Mouse (Mus musculus) embryonic facial prominence, embryonic 13.5 days (tissue): Measurements from ENCODE around the gene Chrd. TPM values are rescaled to one million over a fixed set of nuclear protein-coding genes. Genes with fewer than 3 reads are reported as not detected.

ENCODE experiments used
- ATAC-seq: fragments of 200-750 bp; cut with Nextera tagmentation; 2 replicates; pipeline ENCODE4 v1.8.0; 2017; ENCODE audit warnings: low read depth; ENCODE audit not compliant: insufficient number of reproducible peaks, insufficient read depth, low FRiP score, low TSS enrichment
- H3K27ac ChIP-seq: fragments of 300-500 bp; sonication (generic); 2 replicates; pipeline ENCODE4 v1.5.1; 2015; ENCODE audit warnings: moderate library complexity, mild to moderate bottlenecking, inconsistent platforms
- H3K27me3 ChIP-seq: fragments of 300-500 bp; sonication (generic); 2 replicates; pipeline ENCODE4 v1.6.1; 2015; ENCODE audit warnings: mild to moderate bottlenecking, inconsistent platforms
- H3K36me3 ChIP-seq: fragments of 300-500 bp; sonication (generic); 2 replicates; pipeline ENCODE4 v1.6.1; 2015; ENCODE audit warnings: mild to moderate bottlenecking, inconsistent platforms
- H3K4me1 ChIP-seq: fragments of 300-500 bp; sonication (generic); 2 replicates; pipeline ENCODE4 v1.6.1; 2015; ENCODE audit warnings: inconsistent platforms
- H3K4me2 ChIP-seq: fragments of 300-500 bp; sonication (generic); 2 replicates; pipeline ENCODE4 v1.6.1; 2015; ENCODE audit warnings: moderate library complexity, mild to moderate bottlenecking, inconsistent platforms
- H3K4me3 ChIP-seq: fragments of 300-500 bp; sonication (generic); 2 replicates; pipeline ENCODE4 v1.5.1; 2015; ENCODE audit warnings: mild to moderate bottlenecking, inconsistent platforms
- H3K9ac ChIP-seq: fragments of 300-500 bp; sonication (generic); 2 replicates; pipeline ENCODE4 v1.6.1; 2015; ENCODE audit warnings: mild to moderate bottlenecking, inconsistent platforms
- H3K9me3 ChIP-seq: fragments of 300-500 bp; sonication (generic); 2 replicates; pipeline ENCODE4 v1.6.1; 2016; ENCODE audit warnings: inconsistent platforms
- WGBS: fragments of 180-500 bp; shearing (Covaris S2); methylation state at CpG from one replicate; pipeline ENCODE4 v1.1.7; 2015; ENCODE audit warnings: mixed read lengths; 5-methylcytosine and 5-hydroxymethylcytosine counted together
- polyA plus RNA-seq: library from polyadenylated mRNA; unstranded; fragments of >200 nt; fragmentation: Nextera tagmentation; extraction: Ambion mirVana; gene quantifications from 2 replicates; pipeline ENCODE4 v1.2.1, GENCODE M21; 2015

Chrd gene
- polyA plus RNA-seq, 1 experiment from 2014 or later, result 3.4 TPM

DNA sequence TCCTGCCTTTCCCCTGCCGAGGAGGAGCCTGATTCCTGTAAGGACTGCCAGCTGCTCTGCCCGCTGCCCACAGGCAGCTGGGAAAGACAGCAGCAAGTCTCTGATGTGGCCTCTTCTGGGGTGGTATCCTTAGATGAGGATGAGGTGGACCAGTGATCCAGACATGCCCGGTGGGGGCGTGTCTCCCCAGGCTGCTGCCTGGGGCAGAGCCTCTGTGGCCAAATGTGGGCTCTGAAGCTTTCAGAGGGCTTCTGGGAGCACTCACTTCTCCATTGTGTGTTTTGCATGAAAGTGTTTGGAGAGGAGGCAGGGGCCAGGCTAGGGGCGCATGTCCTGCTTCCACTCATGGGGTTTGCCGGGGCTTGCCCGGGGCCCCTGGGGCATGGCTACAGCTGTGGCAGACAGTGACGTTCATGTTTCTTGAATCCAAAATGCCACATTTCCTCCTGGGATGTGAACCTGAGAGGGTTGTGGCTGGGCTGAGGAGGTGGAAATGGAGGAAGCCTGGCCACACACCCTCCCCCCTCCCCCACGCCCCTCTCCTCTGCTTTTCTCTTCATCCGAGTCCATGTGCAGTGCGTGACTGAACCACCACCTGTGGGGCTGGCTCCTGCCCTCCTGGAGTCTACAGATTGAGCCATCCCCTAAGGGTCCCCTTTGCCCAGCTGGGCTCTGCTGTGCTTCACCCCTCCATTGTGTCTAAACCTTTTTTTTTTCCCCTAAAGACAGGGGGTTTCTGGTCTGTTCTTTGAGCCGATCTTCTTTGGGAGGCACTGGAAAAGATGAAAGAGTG, 31.0 kb upstream of the Chrd start:
- Histone ChIP-seq H3K4me3 (no peak overlapping the region), H3K9ac (peak overlapping the region; percentile 52), H3K9me3 (no peaks in the 10 kb centered on the region), H3K27me3 (no peaks in the 10 kb centered on the region), H3K27ac (peak overlapping the region; percentile 81), H3K36me3 (peaks cover 44% of the 10 kb centered on the region), H3K4me2 (peak overlapping the region; percentile 36), H3K4me1 (peaks cover 17% of the 10 kb centered on the region)
- peak; percentile 62; the same call in 1 of the 2 replicates for ATAC-seq
- 9% methylated on average over 12 of the region's 12 CpGs for WGBS

DNA sequence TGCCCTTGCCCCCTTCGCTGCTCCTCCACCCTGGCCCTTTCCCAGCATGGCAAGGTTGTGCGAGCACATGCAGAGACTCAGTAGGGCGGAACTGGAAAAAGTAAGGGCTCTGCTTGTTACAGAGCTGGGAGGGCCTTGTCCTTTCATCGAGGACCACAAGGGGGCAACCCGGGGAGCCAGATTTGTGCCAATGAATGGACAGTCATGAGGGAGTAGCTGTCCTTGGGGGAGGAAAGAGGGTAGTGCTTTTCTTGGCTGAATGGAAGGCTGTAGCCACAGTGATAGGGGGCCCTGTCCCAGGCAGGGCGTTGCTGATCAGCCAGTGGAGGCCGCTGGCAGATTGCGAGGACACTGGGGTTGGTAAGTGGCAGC, 30.4 kb upstream of the Chrd start:
- peaks cover 50% of the 10 kb centered on the region for H3K36me3 ChIP-seq
- no peaks in the 10 kb centered on the region for H3K27me3 ChIP-seq
- H3K4me1 ChIP-seq, result peaks cover 17% of the 10 kb centered on the region
- no peak overlapping the region for H3K4me3 ChIP-seq
- peak overlapping the region; percentile 81 for H3K27ac ChIP-seq
- peak overlapping the region; percentile 52 for H3K9ac ChIP-seq
- H3K4me2 ChIP-seq, result peak overlapping the region; percentile 36; the same call in 1 of the 2 replicates
- ATAC-seq, result 0 out of 2 replicates have a peak, but pooled peaks have one; percentile 2
- 7% methylated on average over 8 of the region's 8 CpGs for WGBS
- H3K9me3 ChIP-seq, result no peaks in the 10 kb centered on the region

DNA sequence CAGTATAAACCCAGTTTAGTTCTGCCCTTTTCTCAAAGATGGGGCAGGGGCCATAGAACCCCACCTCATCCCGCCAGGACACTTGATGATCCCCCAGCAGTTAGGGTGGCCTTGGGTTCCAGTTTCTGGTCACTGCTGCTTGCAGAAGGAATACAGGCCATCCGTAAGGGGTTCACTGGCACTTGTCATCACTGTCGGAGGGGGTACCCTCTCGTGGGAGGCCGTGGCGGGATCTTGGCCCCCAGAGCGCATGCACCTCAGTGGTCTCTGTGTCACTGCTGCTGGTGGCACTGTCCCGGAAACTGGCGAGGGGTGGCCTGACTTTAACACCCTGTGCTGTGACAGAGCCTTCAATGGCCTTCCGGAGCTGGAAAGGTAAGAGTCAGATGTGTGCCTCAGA, 29.9 kb upstream of the Chrd start:
- Histone ChIP-seq H3K27ac (peak overlapping the region; percentile 81; the same call in 1 of the 2 replicates), H3K4me1 (peaks cover 17% of the 10 kb centered on the region), H3K9ac (no peak overlapping the region), H3K36me3 (peaks cover 56% of the 10 kb centered on the region), H3K4me3 (no peak overlapping the region), H3K4me2 (no peak overlapping the region), H3K27me3 (no peaks in the 10 kb centered on the region), H3K9me3 (no peaks in the 10 kb centered on the region)
- no peak for ATAC-seq
- WGBS, result 90% methylated on average over 10 of the region's 10 CpGs

DNA sequence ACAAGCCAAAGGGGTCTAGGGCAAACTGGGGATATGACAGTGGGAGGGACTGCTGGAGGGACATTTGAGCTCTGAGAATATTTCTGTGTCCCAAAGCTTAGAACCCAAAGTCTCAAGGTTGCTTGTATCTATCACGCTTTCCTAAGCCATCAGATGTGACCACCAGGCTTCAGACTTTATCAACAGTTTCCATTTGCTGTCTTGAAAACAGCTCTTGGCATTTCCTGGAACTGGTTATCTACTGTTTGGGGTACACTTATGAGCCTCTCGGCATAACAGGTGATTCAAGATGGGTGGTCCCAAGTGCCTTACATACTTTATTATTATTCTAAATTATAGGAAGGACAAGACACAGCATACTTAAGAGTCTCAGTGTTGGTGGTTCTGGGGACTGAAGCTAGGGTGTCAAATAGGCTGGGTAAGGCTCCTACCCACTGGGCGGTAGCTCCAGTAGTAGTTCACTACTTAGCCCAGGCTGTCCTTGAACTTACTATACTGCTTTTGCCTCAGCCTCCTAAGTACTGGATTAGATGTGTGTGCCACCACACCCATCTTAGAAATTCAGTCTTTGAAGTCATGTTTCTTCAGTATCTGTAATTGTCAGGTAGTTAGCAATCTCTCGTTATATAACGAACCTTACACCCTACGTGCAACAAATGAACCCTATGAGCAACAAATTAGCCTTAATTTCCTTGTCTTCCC, 29.1 kb upstream of the Chrd start:
- Histone ChIP-seq H3K27me3 (no peaks in the 10 kb centered on the region), H3K9ac (no peak overlapping the region), H3K4me3 (no peak overlapping the region), H3K9me3 (no peaks in the 10 kb centered on the region), H3K36me3 (peaks cover 64% of the 10 kb centered on the region), H3K27ac (no peak overlapping the region), H3K4me1 (peaks cover 17% of the 10 kb centered on the region), H3K4me2 (no peak overlapping the region)
- ATAC-seq, result no peak
- WGBS, result 86% methylated on average over 6 of the region's 6 CpGs

DNA sequence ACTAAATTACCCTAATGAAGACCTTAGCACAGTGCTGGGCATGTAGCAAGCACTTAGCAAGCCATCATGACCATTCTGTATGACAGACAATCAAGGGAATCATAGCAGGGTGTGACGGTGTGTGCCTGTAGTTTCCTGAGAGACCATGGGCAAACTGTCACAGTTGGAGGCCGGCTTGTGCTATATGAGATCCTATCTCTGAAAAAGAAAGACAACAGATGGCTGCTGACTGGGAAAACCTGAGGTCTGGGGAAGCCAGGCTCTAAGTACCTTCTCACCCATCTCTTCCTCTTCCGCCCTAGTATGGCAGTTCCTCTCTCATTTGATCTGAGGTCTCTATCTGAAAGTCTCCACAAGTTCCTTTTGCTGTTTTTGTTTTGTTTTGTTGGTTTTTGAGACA, 27.1 kb upstream of the Chrd start:
- 81% methylated on average over 3 of the region's 3 CpGs for WGBS
- Histone ChIP-seq H3K9ac (no peak overlapping the region), H3K36me3 (peaks cover 64% of the 10 kb centered on the region), H3K4me3 (no peak overlapping the region), H3K4me1 (peaks cover 17% of the 10 kb centered on the region), H3K9me3 (no peaks in the 10 kb centered on the region), H3K27me3 (no peaks in the 10 kb centered on the region), H3K27ac (no peak overlapping the region), H3K4me2 (no peak overlapping the region)
- ATAC-seq, result no peak

DNA sequence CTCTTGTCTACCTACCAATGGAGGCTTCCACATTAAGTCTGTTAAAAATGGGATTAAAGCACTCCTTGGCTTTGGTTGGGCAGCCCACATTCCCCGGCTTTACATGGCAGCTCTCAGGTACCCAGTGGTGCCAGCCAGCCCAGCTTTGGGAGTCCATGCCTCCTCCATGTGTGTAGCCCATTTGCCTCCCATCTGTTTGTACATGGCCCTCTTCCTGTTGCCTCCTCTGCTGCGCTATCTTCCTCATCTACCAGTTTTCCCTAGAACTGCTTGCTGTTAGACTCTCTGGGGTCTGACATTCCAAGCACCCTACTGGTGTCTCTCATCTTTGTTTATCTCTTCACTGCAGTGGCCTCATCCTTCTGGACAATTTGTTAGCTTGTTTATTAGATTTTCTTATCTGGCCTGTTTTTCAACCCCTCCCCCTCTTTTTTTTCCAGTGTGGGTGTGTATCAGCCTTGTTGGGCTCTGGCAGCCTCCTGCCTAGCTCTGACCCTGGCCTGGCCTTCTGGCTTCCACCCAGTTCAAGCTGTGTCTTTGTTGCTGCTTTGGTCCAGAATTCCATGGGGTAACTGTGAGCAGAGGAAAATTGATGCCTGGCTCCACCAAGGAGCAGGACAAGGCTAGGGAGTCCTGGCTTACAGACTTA, 26.4 kb upstream of the Chrd start:
- no peak overlapping the region for H3K4me3 ChIP-seq
- no peak overlapping the region for H3K4me2 ChIP-seq
- H3K9ac ChIP-seq, result no peak overlapping the region
- WGBS, result 93% methylated on average over 2 of the region's 2 CpGs
- H3K9me3 ChIP-seq, result no peaks in the 10 kb centered on the region
- peaks cover 13% of the 10 kb centered on the region for H3K4me1 ChIP-seq
- H3K27ac ChIP-seq, result no peak overlapping the region
- H3K27me3 ChIP-seq, result no peaks in the 10 kb centered on the region
- ATAC-seq, result no peak
- peaks cover 72% of the 10 kb centered on the region for H3K36me3 ChIP-seq

DNA sequence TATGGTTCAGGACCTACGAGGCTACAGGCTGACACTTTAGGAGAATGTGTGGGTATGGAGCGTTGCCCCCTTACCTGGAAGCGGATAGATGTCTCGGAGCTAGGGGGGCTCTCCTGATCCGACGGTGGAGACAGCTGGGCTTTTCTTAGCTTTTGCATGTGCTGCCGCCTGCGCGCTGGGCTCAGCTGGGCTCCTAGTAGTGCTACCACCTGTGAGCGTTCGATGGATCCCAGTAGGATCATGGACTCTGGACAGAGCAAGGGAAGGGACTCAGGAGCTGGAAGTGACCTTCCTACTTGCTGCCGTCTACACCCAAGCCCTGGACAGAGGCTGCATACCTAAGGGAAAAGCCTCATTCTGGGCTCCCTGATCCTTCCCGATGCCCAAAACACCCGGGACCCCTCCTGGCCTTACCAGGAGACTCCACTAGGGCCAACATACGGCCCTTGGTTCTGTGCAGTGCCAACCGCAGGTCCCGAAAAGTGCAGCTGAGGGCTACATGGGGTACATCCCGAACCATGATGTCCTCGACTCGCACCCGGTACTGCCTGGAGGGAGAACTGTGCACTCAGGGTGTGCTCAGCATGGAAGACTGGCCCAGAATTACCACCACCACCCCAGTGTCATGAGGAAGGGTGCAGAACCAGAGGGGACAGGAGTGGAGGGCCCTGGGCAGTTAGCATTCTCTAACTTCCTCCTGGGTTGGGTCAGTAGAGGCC, 24.5 kb upstream of the Chrd start:
- no peak overlapping the region for H3K4me2 ChIP-seq
- no peak overlapping the region for H3K27ac ChIP-seq
- peaks cover under 1% of the 10 kb centered on the region; the same call in 1 of the 2 replicates for H3K4me1 ChIP-seq
- H3K27me3 ChIP-seq, result no peaks in the 10 kb centered on the region
- no peak for ATAC-seq
- H3K9me3 ChIP-seq, result no peaks in the 10 kb centered on the region
- peaks cover 86% of the 10 kb centered on the region for H3K36me3 ChIP-seq
- H3K9ac ChIP-seq, result no peak overlapping the region
- WGBS, result 92% methylated on average over 21 of the region's 21 CpGs
- no peak overlapping the region for H3K4me3 ChIP-seq

DNA sequence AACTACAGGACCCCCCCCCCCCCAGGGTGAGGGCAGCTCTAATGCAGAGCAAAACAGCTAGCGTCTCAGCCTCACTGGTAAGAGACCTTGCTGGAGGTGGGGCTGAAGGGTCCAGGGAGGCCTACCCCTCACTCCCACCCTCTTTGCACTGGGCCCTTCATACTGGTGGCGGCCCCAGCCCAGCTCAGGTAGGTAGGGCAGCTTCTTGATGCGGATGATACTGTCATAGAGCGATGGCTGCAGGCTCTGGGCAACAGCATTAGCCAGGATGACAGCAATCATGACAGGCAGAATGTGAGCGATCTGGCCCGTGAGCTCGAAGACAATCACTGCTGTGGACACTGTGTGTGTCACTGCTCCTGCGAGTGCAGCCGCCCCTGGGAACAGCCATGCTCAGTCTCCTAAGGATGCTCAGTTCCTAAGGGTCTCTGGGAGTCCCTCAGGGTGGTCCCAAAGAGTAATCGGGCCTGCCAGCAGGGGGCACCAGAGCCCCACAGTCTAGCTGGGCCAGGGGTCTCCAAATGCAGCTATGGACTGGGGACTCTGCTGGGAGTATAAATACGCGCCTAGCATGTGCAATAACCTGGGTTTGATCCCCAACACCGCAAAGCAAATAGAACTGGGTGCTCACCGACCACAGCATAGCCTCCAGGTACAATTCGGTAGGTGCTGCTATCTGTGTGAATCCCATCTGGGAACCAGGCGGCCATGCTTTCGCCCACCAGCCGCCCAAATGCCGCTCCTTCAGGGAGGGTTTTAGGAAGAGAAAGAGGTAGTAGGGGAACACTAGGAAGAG, 23.8 kb upstream of the Chrd start:
- H3K9me3 ChIP-seq, result no peaks in the 10 kb centered on the region
- no peak overlapping the region for H3K4me3 ChIP-seq
- peaks cover 81% of the 10 kb centered on the region for H3K36me3 ChIP-seq
- H3K9ac ChIP-seq, result no peak overlapping the region
- WGBS, result 73% methylated on average over 19 of the region's 19 CpGs
- ATAC-seq, result 0 out of 2 replicates have a peak, but pooled peaks have one; percentile 34
- peaks cover 8% of the 10 kb centered on the region for H3K4me1 ChIP-seq
- no peak overlapping the region for H3K27ac ChIP-seq
- no peaks in the 10 kb centered on the region for H3K27me3 ChIP-seq
- H3K4me2 ChIP-seq, result no peak overlapping the region

DNA sequence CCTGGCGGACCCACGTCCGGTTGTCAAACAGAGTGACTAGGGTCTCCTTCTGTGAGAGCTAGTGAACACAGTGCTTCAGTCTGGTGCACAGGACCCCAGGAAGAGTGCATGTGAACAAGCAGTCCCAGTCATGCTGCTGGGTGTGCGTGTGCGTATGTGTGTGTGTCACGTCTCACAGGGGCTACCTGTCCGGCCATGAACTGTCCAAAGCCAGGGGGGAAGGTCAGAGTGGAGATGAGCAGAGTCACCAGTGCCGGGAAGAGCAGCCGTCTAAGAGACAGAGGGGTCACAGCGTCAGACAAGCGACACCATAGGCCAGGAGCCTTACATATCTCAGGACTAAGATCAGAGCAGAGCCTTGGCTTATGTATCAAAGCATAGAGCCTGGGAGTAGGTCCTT, 22.6 kb upstream of the Chrd start:
- no peak overlapping the region for H3K27ac ChIP-seq
- H3K27me3 ChIP-seq, result no peaks in the 10 kb centered on the region
- no peak overlapping the region for H3K4me2 ChIP-seq
- H3K9me3 ChIP-seq, result no peaks in the 10 kb centered on the region
- H3K36me3 ChIP-seq, result peaks cover 75% of the 10 kb centered on the region
- no peak overlapping the region for H3K9ac ChIP-seq
- peaks cover 20% of the 10 kb centered on the region for H3K4me1 ChIP-seq
- WGBS, result 93% methylated on average over 11 of the region's 11 CpGs
- H3K4me3 ChIP-seq, result no peak overlapping the region
- no peak for ATAC-seq

DNA sequence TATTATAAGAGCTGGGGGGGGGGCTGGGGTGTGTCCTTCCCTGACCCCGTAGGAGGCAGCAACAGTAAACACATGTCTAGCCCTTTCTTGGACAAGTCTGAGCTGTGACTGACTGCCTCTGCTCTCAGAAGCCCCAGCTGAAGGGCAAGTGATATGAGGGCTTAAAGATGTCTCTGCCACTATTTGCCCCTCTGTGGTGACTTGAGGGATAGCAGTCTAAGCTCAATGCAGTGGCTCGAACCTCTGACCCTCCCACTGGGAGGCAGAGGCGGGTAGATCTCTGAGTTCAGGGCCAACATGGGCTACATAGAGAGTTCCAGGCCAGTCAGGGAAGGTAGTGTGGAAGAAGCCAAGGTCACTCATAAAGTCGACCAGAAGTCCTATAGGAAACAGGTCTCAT, 22.1 kb upstream of the Chrd start:
- Histone ChIP-seq H3K27me3 (no peaks in the 10 kb centered on the region), H3K36me3 (peaks cover 71% of the 10 kb centered on the region), H3K27ac (no peak overlapping the region), H3K9ac (no peak overlapping the region), H3K4me3 (no peak overlapping the region), H3K9me3 (no peaks in the 10 kb centered on the region), H3K4me2 (no peak overlapping the region), H3K4me1 (peaks cover 23% of the 10 kb centered on the region)
- WGBS, result 84% methylated on average over 4 of the region's 4 CpGs
- ATAC-seq, result no peak

DNA sequence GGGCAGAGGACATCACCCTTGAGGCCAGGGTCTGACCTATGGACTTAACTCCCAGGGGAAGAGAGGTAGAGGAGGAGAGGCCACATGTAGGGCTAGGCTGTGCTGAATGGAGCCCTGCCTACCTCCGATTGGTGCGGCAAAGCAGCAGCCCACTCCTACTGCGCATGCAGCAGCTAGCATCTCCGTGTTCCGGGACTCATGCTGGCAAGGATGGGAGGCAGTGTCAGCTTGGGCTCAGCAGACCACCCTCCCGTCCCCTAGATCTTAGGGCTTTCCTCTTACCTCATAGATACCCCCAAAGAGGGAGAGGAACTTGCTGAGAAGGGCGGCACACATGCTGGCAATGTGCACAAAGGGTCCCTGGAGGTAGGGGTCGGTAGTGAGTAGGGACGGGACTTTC, 20.7 kb upstream of the Chrd start:
- Histone ChIP-seq H3K9ac (no peak overlapping the region), H3K27ac (no peak overlapping the region), H3K4me1 (peaks cover 27% of the 10 kb centered on the region), H3K4me3 (no peak overlapping the region), H3K27me3 (no peaks in the 10 kb centered on the region), H3K4me2 (no peak overlapping the region), H3K9me3 (no peaks in the 10 kb centered on the region), H3K36me3 (peaks cover 57% of the 10 kb centered on the region)
- WGBS, result 81% methylated on average over 9 of the region's 9 CpGs
- ATAC-seq, result no peak
